Mouse (Mus musculus): ENCODE results near the gene Cdc73. TPM values are rescaled to one million over a fixed set of nuclear protein-coding genes. Genes with fewer than 3 reads are reported as not detected.
"Not testable (repeated sequence)": the region's sequence is repeated elsewhere in the genome, so short reads cannot be mapped to it uniquely, and the experiment has no call there.

Cdc73 gene
- total RNA-seq, 2 experiments from 2014 or later: 60.5 to 66.8 TPM

DNA sequence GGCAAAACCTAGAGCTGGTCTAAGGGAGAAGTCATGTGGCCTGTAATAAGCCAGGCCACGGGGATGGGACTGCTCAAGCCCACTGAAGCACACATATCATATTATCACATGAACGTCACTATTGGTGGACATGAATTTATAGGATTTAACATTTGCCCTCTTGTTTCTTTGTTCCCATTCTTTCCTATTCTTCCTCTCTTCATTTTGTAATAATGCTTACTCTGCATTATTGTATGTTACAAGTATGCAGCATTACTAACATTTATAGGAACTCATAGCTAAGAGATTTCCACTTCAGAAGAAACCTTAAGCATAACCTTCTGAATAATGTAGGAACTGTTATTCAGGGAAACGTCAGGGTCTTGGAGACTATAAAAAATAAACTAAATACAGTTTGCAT, 17.8 kb downstream of the Cdc73 start:
- no peak for DNase-seq (ENCODE audit: extremely low spot score in 1 of 2, low spot score in 1 of 2)

DNA sequence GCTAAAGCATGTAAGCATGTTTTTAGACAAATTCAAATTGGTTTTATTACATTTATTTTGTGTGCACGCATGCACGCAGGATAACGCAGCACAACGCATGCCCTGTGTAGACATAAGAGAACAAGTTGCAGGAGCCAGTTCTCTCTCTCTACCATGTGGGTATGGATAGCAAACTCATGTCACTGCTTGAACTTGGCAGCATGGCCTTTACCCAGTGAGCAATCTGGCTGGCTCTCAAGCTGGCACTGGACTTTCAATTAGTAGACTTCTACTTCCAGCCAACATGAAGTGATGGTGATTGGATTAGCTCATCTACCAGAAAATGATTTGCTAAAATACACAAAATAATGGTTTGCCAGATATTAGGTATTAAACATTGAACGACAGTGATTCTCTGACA, 21.6 kb downstream of the Cdc73 start:
- DNase-seq (ENCODE audit: extremely low spot score in 1 of 2, low spot score in 1 of 2): no peak

DNA sequence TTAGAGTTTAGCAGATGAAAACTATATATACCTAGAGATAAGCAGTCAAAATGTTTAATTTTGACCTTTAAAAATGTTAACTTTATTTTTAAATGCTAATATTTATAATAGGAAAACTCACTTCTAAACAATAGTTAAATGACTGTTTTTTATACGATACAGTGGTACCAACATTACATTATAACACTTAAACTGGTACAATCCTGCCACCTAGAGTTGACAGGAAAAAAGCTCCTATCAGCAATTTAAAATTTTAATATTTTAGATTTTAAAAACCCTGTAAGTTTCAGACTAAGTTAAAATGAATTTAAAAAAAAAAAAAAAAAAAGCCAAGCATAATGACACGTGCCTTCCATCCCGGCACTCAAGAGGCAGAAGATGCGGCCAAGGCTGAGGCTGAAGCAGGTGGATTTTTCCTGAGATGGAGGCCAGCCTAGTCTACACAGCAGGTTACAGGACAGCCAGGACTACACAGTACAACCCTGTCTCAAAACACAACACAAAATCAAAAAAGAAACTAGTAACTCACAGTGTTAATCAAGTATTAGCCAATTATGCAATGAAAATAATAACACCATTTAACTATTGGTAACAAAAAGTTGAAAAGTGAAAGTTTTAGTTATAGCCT, 26.8 kb downstream of the Cdc73 start:
- DNase-seq (ENCODE audit: extremely low spot score in 1 of 2, low spot score in 1 of 2): no peak

- not testable (repeated sequence) for DNase-seq (ENCODE audit: extremely low spot score in 1 of 2, low spot score in 1 of 2)
These were observed 37.9 kb downstream of the Cdc73 start for GRCm38 (mm10) chr1:143664786-143665185.

DNA sequence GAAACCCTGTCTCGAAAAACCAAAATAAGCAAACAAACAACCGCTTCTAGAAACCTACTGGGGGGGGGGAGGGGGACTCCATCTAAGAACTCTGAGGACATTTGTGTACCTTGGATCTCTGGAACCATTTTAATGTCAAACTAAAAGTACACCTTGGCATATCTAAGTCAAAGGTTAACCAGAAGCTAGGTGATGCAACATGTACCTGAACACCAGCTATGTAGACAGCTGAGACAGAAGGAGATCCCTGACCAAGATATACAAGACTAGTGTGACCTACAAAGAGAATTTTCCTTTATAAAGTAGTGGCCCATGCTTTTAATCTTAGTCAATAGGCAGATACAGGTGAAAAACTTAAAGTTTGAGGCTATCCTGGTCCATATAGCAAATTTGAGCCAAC, 39.5 kb downstream of the Cdc73 start:
- DNase-seq (ENCODE audit: extremely low spot score in 1 of 2, low spot score in 1 of 2): no peak

- DNase-seq (ENCODE audit: extremely low spot score in 1 of 2, low spot score in 1 of 2): no peak
These were observed 49.0 kb downstream of the Cdc73 start for GRCm38 (mm10) chr1:143653646-143654045.

DNA sequence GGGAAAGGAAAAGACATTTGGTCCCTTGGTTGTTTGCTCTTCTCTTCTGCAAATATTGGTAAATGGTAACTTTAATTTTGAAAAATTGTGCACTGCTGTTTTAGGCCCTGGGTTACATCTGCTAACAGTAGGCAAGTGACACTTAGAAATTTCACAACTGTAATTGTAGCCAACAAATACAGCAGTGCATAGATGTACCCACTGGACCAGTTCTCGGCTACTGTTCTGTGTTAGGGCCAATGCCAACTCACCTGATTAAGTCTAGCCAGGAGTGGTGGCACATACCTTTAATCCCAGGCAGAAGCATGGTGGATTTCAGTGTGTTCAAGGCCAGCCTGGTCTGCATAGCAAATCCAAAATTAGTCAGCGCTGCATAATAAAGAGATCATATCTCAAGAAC, 52.4 kb downstream of the Cdc73 start:
- no peak for DNase-seq (ENCODE audit: extremely low spot score in 1 of 2, low spot score in 1 of 2)

GRCm38 (mm10) chr1:143646219-143646618, 56.5 kb downstream of the Cdc73 start:
- no peak for DNase-seq (ENCODE audit: extremely low spot score in 1 of 2, low spot score in 1 of 2)

DNA sequence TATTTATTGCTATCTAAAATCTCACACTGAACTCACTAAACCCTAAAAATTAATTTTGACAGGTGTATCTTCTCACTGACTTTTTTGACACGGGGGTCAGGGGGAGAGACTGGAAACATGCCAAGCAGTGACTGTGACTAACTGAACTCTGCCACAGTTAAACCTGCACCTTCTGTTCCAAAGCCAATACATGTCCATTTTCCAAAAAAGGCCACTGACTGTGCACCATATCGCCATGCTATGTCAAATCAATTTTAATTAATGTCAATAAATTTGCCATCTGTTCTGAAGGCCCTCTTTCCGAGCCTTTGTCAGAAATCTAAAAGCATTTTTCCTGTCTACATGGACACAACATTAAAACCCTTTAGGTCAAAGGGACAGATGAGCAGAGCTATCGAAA, 57.3 kb downstream of the Cdc73 start:
- no peak for DNase-seq (ENCODE audit: extremely low spot score in 1 of 2, low spot score in 1 of 2)

DNA sequence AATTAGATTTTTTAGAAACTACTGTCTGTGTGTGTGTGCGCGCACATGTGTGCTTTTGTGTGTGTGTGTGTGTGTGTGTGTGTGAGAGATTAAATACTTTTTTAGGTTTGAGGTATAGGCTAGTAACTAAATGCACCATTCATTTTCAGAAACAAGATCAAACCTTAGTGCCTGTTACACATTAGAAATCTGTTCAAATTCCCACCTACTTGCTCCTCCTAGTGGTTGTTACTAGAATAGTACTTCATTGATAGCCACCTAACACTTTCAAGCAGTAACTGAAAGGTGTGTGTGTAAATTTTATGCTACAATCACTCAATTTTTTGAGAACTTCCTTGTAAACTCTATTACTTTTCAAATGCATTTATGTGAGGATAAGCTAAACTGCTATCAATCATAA, 58.5 kb downstream of the Cdc73 start:
- DNase-seq (ENCODE audit: extremely low spot score in 1 of 2, low spot score in 1 of 2): no peak

DNA sequence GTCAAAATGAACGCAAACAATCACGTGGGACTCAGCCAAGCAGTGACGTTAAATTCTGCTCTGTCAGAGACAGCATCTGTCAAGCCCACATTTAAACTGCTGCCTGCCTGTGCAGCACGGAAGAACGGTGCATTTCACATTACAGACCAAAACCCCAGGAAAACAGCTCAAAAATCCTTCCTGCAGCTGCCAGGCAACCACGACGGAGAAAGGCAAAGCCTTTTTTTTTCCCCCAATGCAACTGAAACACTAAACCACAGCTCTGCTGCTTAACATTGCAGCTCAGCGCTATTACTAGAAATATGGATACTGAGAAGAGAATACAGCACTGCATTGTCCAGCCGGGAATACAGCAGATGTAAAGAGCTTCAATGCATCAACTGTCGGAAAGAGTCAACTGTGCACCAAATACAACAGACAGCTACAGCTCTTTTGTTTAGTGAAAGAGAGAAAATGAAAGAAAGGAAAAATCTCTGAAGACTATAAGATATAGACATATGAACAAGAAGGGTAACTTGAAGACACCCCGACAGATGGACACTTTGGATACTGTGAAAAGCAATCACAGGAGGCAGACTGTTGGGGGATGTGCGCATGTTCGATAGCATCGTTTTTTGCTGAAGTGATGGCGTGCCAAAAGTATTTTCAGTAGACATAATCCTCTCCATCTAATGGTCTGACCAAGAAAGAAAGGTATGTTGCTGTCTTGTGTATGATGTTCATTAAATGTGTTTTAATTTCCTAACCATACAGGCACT, 61.9 kb downstream of the Cdc73 start, which contains the start of gene B3galt2:
Gene B3galt2 (plus strand): TSS at position 15 of the 758 bp plus-strand sequence.
- peak; percentile 61 to 63 for DNase-seq (ENCODE audit: extremely low spot score in 1 of 2, low spot score in 1 of 2)

DNA sequence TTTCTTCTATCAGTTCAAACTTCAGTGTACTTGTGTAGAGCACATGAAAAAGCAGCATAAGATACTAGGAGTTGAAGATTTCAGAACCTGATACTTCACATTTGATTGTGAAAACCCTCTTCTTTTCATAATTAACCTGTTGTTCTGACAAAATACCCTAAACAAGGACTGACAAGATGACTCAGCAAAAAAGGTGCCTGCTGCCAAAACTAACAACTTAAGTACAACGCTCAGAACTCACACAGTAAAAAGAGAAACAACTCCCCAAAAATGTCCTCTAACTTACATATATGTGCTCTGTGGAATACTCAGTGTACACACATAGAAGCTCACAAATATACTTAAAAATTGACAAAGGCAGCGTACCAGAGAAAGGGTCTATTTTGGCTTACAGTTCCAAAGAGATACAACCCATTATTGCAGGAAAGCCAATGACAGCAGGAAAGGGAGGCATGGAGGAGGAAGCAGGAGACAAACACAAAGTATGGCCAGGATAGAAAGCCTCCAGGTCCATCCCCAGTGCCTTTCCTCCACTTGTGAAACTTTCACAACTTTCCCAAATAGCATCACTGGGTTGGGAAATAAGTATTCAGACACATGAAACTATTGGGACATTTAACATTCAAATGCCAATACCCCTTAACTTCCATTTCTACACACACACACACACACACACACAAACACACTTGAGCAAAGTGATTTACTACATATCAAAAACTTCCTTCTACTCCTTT, 69.7 kb downstream of the Cdc73 start:
- DNase-seq (ENCODE audit: extremely low spot score in 1 of 2, low spot score in 1 of 2): no peak

DNA sequence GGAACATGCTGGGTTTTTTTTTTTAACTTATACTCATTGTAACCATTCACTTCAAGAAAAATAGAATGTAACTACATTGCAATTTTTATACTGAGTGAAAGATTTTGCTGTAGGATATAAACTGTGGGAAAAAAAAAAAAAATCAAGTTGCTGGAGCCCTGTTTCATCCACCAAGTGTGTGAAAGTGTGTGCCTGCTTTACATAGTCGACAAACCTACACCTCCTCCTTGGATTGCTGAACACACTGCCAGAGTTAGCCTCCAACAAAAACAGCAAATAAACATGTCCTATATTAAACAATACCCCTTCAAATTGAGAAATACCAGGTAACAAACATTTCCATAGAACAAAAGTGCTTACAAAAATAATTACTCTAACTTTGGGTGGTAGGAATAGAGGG, 70.3 kb downstream of the Cdc73 start:
- no peak for DNase-seq (ENCODE audit: extremely low spot score in 1 of 2, low spot score in 1 of 2)

- DNase-seq (ENCODE audit: extremely low spot score in 1 of 2, low spot score in 1 of 2): no peak
These were observed 71.4 kb downstream of the Cdc73 start for GRCm38 (mm10) chr1:143631337-143631736.

- DNase-seq (ENCODE audit: extremely low spot score in 1 of 2, low spot score in 1 of 2): no peak
These were observed 80.1 kb downstream of the Cdc73 start for GRCm38 (mm10) chr1:143622634-143623033.

GRCm38 (mm10) chr1:143621930-143622329, 80.8 kb downstream of the Cdc73 start:
- DNase-seq (ENCODE audit: extremely low spot score in 1 of 2, low spot score in 1 of 2): no peak

DNA sequence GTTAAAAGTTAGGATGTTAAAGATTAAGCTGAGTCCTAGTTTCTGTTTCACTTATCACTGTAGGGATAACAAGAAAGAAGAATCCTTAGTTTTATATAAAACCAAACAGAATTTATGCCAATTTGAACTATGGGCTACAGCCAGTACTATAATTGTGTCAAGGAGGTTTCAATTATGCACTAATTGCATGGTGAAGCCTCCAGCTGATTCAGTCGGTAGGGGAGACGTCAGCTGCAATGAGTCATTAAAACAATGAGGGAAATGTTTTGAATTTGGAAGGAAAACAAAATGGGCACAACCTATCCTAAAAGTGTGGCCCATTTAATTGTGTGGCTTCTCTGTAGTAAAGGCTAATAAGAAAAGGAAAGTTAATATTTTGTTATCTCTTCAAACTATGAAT, 82.9 kb downstream of the Cdc73 start:
- no peak for DNase-seq (ENCODE audit: extremely low spot score in 1 of 2, low spot score in 1 of 2)

- no peak for DNase-seq (ENCODE audit: extremely low spot score in 1 of 2, low spot score in 1 of 2)
These were observed 89.8 kb downstream of the Cdc73 start for GRCm38 (mm10) chr1:143612901-143613300.

GRCm38 (mm10) chr1:143608911-143609310, 93.8 kb downstream of the Cdc73 start:
- DNase-seq (ENCODE audit: extremely low spot score in 1 of 2, low spot score in 1 of 2): no peak

GRCm38 (mm10) chr1:143596864-143597263, 105.8 kb downstream of the Cdc73 start:
- no peak for DNase-seq (ENCODE audit: extremely low spot score in 1 of 2, low spot score in 1 of 2)

GRCm38 (mm10) chr1:143576824-143577543, 125.7 kb downstream of the Cdc73 start:
- DNase-seq (ENCODE audit: extremely low spot score in 1 of 2, low spot score in 1 of 2): no peak

All from layer of hippocampus, postnatal 25 days (tissue).